Mouse (Mus musculus) lung, postnatal 36 days (tissue): ENCODE data around the gene Sostdc1.

Experiments
- DNase-seq: peaks from one replicate; pipeline ENCODE4 v3.0.0; 2022; ENCODE audit warnings: mixed read lengths

Sostdc1 gene

DNA sequence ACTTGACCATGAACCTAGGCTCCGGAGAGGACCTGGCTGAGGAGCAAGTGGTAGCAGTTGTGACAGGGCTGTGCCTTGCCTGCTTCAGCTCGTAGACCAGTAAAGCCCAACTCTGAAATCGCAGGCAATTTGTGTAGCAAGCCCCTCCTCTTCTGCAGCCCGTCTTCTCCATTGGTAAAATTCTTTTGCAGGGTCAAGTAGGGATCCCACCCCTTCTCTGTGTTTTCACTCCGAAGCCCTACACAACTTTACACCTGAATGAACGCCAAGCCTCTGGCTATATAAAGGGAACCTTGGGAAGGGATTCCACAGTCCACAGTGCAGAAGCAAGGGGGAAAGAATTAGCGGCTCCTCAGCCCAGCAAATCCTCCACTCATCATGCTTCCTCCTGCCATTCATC lies at the start of gene Sostdc1:
Gene Sostdc1, plus strand, starts transcription at position 224 of the 400 bp plus-strand sequence.
- DNase-seq, result no peak

DNA sequence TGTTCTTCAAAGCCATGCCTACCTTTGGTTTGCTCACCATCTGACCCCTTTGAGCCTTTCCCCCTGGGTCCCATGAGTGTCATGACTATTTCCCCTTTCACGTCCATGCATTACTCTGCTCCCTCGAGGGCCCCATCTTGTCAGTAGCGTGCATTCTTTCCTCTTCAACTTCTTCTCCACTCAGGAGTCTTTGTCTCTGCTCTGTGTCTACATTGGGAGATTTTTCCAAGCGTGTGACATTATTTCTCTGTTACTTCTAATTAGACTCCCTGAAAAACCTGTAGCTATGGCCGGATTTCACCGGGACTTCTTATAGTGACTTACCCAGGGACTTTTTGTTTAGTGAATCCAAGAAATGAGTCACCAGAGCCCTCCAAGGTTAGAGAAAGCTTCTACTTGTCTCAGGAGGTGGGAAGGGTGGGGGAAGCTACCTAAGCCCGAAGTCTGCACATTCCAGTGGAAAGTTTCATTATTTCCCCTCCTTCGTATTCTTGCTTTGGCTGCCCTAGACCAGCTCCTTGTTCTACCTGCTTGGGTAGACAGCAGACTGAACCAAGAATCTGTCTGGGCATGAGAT lies 46.2 kb upstream of the Sostdc1 start:
- no peak for DNase-seq

DNA sequence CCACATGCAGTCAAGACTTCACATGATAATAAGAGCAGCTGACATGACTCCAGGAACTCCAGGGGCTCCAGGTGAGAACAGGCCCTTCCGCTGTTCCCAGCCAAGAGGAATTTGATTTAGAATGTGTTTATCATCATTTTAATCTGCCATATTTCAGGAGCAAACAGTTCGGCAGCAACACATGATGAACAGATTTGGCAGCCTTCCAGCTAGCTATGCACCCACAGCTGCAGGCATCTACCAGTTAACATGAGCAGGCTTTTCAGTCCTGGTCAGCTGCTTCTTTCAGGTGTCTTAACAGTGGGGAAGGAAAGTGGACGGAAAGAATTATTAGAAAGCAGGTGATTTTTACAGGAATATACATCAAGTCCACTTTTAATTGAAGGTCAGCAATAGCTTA lies 39.1 kb upstream of the Sostdc1 start:
- DNase-seq, result no peak

DNA sequence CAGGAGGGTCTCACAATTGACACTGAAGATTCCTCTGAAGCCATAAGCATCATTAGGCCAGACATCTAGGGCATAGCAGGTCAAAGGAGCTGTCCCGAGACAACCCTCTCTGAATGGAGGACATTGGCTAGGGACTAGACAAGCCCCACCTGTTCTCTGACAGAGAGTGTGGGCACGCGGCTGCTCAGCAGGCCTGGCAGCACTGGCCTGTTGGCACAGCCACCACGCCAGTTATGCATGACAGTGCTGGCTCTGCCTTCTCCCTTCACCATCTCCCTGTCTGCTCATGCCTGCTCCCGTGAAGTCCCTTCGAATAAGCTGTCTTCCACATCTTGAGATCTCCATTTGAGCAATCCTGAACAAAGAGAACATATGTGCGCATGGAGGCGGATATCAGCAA lies 24.3 kb upstream of the Sostdc1 start:
- DNase-seq, result no peak

DNA sequence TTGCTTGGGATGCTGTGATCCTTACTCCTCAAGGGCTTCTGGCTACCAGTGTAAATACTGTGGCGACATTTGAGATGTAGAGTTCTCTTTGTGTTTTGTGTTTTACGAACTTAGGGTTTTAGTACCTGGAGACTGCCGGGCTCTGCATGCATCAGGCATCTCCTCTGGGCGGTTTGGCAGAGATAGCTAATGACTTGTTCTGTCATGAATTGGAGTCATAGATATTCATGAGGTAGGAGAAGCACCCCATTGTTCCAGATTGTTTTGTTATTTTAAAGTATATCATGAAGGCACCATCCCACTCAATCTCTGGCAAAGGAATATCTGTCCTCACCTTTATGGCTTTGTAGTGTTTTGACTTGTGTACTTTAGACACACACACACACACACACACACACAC lies 23.5 kb upstream of the Sostdc1 start:
- no peak for DNase-seq

DNA sequence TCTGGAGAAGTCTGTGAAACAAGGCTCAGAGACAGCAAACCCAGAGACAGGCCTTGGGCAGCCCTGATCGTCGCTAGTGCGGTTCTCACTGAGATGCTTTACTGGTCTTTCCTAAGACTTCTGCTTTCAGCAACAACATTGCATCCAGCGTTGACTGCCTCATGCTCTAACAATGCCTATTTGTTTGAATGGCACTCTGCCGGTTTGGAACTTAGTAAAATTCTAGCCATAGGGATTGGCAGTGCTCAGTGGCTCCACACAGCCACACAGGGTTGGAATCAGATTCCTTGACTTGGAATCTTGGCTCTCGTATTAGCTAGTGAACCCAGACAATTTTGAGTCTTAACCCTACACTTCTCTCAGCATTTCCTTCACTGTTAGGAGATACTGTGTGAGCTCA lies 22.6 kb upstream of the Sostdc1 start:
- no peak for DNase-seq

DNA sequence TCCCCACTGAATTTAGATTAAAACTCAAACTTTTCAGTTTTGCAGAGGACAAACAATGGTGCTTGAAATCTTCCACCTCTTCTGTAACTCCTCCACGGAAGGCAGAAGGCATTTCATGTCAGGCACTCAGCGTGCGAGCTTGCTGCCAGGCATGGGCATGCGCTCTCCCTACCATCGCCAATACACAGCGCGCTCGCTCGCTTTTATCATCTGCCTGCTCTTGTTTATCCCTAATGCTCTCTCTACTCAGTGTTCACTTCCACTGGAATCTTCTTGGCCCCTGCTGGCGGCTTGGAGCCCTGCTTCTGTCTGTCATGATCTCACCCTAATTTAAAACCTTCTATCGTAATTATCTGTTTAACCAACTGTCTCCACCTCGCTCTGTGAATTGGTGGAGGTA lies 11.6 kb upstream of the Sostdc1 start:
- DNase-seq, result peak; percentile 7

DNA sequence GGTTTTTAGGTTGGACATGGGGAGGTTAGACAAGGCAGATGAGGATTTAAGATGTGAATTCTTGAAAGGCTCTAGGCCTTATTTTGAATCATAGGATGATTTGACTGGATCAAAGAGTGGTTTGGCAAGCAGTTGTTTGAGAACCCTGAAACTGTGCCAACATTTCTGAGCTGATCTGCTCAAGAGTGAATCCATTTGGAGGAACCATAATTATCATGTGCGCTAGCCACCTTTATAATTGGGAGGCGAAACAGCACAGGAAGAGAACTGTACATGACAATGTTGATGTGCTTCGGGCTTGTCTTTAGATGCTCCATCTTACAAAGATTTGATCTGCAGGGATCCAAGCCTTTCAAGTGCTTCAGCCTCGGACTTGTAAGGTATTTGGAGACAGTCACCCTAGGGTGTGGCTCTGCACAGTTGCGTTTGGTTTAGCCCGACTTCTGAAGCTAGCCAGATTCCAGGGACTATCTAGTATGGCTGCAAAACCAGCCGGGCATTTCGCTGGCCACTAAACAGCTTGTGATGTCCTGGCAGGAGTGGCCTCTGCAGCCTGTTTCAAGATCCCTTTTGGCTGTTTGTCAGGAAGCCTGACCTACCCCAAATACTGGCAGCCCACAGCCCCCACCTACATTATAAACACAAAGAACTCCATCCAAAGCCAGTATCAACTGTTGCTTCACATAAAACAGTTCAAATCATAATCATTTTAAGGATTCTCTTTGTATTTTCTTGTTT lies 10.9 kb upstream of the Sostdc1 start:
- DNase-seq, result peak; percentile 20

DNA sequence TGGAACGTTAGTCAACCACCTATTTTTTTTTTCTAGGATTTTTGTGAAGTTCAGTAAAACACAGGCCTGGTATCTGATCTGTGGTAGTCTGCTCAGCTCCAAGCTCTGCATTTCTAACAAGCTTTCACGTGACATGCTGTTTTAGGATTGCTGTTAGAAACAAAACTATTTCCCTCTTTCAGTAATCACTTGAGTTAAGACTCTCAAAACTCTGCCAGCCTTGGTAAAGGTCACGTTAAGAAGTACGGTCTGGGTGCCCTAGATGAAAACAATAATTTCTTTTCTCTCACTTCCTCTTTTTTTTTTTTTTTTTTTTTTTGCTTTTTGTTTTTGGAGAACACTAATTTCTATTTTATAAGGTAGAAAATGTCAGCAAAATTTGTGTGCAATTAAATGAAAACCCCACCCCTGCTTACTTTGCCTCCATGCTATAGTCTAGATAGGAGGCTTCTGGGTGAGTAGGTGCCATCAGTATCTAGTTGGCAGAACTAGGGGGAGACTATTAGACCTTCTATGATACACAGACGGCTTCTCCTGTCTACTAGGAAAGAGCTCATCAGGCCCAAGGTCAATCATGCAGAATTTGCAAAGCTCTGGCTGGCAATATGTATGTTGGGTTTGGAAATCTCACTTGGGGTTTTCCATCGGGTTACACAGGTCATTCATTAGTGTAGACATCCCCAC lies 5.1 kb upstream of the Sostdc1 start:
- DNase-seq, result no peak

DNA sequence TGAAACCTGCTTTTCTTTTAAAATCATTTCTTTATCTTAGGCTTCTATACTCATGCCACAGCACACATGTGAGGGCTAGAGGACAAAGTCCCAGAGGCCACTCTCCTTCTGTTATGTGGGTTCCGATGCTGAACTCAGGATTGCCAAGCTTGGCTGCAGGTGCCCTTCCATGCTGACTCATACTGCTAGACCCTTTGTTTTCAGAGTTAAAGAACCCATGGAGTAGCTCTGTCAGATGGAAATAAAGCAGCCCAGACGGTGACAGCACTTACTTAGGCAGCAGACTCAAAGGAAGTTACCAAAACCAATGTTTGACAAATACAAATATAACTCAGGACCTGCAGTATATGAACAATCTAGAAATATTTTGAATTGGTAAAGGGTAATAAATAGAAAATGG lies 924 bp upstream of the Sostdc1 start:
- DNase-seq, result no peak

DNA sequence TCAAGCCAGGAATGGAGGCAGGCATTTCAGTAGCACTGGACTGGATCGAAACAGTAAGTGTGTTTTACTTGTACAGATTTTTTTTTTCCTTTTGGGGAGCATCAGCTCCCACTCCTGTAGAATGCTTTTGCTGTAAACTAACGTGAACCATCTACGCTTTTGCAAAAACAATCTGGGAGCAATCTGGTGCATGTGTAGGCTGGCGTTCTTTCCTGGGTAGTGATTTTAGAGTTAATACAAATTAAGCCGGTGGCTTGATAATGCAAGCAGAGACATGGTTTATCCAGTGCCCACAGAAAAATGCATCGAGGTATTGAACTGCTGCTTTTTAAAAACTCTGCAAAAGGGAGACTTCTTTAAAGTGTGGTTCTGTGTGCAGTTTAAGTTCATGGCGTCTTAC lies 507 bp downstream of the Sostdc1 start:
- DNase-seq, result no peak

DNA sequence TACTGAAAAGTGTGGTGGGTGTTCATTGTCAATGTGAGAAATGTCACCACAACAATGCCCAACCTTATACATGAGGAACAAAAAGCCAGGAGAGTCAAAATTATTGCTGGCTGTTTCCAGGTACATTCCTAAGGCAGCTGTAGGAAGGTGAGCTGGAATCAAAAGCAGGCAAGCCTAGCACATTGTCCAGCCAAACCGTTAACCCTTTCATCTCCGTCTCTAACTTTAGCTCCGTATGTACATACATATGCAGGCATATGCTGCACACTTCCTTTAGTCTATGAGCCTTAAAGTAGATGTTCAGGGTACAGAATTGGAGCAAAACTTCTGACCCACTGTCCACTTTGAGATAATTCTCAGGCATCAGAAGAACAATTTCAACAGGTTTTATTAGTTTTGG lies 1.6 kb downstream of the Sostdc1 start:
- no peak for DNase-seq

DNA sequence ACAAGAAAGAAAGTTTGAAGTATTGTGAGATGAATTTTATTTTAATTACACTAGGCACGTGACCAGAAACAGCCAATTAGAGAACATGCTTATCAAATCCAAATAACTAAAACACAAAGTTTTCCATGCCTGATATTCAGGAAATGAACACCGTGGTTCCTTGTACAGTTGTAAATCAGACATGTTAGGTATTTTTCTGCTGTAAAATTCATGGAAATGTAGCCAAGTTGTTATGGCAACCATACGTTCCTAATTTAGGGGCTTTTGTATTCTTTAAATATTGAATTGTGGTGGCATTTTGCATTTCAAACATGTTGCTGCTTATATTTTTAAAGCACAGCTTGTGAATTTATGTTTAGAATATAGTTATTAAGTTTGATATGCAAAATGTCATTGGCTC lies 2.1 kb downstream of the Sostdc1 start:
- no peak for DNase-seq

DNA sequence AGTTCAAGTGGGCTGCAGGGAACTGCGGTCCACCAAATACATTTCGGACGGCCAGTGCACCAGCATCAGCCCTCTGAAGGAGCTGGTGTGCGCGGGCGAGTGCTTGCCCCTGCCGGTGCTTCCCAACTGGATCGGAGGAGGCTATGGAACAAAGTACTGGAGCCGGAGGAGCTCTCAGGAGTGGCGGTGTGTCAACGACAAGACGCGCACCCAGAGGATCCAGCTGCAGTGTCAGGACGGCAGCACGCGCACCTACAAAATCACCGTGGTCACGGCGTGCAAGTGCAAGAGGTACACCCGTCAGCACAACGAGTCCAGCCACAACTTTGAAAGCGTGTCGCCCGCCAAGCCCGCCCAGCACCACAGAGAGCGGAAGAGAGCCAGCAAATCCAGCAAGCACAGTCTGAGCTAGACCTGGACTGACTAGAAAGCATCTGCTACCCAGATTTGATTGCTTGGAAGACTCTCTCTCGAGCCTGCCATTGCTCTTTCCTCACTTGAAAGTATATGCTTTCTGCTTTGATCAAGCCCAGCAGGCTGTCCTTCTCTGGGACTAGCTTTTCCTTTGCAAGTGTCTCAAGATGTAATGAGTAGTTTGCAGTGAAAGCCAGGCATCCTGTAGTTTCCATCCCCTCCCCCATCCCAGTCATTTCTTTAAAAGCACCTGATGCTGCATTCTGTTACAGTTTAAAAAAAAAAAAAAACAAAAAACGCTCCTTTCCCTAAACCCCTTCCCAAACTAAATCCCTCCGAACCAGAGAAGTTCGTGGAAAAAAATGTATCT lies 3.3 kb downstream of the Sostdc1 start:
- DNase-seq, result peak; percentile 32

DNA sequence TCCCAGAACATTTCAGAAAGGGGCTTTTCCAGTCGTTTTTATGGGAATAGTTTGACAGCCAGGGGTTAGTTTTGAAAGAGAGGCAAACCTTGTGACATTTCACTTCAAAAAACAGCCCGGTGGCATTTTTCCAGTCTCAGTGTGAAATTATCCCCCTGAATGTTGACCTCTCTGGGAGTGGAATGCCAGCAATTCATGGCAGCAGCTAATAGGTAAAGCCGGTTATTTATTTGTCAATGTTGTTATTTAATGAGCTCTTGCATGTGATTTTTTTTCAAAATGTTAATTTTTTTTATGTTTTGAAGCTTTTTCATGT lies 3.8 kb downstream of the Sostdc1 start:
- DNase-seq, result no peak

DNA sequence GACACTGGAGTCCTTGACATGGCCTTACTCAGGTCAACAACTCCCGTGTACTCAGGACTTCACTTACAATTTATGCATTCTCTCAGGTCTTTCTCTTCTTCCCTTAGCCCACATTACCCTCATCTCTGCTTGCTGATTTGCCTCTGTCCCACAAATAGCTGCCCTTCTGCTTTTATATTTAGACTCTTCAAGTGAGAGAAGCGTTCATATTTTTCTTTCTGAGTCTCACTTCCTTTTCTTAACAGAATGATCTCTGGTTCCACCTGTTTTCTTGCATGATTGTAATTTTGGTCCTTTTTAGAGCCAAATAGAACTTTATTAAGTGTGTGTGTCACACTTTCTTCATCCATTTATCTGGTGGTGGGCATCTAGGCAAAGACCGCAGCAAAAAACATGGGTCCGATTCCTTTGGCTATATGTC lies 12.2 kb downstream of the Sostdc1 start:
- DNase-seq, result no peak

DNA sequence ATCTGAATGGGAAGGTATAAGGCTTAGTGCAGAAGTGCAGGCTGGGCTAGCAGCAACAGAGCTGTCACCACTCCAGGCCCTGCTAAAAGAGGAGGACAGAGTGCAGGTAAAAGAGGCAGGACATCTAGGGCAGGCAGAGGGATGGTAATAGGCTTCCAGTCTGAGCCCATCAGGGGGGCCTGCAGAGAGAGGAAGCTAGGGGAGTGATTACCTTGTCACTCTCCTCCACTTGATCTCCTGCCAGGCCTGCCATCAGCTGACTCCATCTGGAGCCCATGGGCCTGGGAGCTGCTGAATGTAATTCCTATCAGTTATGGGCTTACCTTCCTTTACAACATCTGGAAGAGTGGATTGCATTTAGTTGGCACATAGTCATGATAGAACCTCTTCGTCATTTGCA lies 18.7 kb downstream of the Sostdc1 start:
- no peak for DNase-seq

DNA sequence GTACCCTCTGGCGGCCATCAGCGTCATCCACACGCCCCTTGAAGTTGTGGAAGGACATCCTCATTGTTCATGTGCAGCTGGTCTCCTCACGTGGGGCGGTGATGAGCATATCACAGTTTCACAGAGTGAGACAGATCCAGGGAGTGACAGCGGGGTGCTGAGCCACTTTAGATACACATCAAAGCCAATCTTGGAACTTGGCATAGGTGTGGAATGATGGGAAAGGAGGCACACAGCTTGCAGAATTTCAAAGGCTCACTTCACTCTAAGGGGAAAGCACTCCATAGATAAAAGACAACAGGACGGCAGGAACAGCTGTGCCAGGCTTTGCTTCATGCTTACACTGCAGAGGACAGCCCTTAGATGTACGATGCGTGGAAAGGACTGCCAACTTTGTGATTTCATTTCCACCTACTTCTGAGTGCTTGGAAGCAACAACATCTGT lies 19.9 kb downstream of the Sostdc1 start:
- DNase-seq, result no peak

DNA sequence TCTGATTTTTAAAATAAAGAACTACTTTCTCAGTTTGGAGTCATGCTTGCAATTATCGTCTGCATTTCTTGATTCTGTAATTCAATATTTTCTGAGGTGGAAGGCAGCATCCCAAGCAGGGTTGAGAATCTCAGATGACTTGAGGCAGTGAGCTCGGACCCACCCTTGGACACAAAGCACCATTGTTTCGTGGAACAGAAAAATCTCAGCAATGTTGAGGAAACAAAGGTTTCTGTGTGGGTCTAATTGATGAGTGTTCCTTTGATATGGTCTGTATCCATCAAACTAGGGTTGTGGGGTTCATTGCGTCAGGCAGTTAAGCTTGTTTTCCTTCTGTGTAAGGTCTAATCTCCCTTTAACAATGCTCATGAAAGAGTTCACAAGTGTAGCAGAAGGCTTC lies 30.2 kb downstream of the Sostdc1 start:
- no peak for DNase-seq

DNA sequence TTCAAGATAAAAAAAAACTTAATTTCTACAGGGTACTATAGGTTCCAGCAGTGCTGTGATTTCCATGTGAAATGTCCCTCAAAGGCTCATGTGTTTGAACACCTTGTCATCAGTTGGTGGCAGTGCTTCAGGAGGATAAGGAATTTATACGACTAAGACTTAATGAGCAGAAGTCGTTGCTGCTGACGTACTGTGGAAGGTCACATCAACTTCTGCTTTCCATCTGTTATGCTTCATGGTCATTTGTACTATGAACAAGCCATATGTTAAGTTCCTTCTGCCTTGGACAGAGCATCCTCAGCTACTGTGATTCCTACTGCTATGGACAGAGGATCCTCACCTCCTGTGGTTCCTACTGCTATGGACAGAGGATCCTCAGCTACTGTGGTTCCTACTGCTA lies 46.1 kb downstream of the Sostdc1 start:
- no peak for DNase-seq

DNA sequence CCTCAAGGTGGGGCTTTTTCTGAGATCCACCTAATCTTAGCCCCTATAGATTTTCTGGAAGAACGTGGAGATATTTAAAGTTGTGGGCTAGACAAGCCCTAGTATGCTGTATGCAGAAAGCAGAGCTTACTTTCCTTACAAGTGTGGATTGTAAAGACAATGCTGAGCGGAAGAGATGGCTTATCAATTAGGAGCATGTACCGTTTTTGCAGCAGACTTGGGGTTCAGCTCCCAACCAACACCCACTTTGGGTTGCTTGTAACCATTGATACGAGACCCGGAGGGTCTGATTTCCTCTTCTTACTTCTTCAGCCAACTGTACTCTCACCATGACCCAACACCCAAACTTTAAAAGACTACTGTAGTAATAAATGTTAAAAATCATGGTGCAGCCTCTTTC lies 46.8 kb downstream of the Sostdc1 start:
- DNase-seq, result no peak

DNA sequence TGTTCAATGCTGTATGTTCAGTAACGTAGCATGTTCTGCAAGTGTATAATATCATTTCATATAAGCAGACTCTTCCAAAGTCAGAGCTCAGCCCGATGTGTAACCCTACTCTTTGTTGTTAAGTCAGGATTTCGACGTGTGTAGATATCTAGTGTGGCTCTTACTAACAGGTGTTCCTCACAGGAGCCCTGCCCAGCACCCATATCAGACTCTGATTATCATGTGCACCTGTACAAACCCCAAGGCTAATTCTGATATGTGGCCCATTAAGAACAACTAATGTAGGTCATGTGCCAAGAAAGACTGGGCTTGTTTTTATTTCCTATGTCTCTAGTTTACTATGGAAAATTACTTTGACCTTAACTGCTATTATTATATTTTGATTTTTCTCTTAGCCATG lies 50.1 kb downstream of the Sostdc1 start:
- no peak for DNase-seq
